Mouse (Mus musculus) lung, postnatal 36 days (tissue): ENCODE results near the gene Serp2.
"Not testable (repeated sequence)": the region's sequence is repeated elsewhere in the genome, so short reads cannot be mapped to it uniquely, and the experiment has no call there.

Experiments used
- DNase-seq: peaks from one replicate; pipeline ENCODE4 v3.0.0; 2022; ENCODE audit warnings: mixed read lengths

Gene Serp2

DNA sequence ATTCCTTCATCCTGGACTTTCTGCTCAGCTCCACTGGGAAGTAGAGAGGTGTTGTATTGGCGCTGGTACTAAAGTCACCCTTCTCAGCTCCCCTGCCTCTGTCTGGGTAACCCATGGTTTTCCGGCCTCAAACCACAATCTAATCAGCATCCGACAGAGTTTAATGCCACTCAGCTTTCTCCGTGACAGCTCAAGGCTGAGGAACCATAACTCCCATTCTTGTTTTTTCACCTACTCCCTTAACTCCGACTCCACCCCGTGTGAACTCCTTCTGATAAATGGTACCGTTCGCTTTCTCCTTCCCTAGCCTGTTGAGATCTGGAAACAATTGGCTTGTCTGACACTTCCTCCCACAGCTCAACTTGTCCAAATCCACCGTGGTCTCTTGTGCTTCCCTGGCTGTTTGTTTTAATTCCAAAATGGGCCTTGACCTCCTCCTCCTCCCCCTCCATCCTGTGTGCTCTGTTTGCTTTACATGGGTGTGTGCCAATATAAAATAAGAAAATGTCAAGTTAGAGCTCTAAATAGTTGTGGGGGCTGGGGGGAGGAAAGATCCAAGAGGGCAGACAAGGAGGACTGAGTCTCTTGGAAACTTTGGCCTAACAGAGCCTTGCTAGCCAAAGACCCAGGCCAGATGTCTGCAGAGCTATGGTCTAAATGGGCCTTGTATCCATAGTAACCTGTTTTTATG lies 12.7 kb upstream of the Serp2 start:
- peak; percentile 30 for DNase-seq

DNA sequence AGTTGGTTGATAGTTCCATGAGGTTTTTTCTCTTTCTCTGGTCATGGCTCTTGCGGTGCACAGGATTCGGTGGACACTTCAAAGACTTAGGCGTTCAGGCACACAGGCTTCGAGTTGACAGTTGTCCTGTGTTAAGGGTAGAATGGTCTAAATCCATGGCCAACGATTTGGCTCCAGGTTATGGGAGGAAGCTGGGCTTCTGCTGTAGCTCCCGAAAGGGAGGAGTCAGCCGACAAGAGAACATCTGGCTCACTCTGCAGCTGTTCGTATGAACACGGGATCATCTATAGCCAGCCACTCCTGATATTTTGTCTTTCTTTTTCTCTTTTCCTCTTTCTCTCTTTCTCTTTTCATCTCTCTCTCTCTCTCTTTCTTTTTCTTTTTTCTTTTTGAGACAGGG lies 11.9 kb upstream of the Serp2 start:
- no peak for DNase-seq

DNA sequence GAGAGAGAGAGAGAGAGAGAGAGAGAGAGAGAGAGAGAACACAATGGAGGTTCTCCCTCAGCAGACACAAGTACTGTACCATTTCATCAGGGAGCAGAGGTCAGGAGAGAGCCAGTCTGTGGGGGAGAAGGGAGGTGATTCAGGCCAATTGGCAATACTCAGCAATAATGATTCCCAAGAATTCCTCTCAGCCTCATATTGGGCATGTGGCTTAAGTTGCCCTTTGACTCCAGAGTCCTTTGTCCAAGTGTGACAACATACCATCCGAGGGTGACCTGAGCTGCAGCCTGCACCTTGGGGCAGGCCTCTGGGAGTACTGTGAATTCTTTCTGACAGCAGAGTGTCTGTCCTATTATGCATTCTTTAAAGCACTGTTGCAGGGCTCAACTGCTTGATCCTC lies 10.6 kb upstream of the Serp2 start:
- DNase-seq = no peak

DNA sequence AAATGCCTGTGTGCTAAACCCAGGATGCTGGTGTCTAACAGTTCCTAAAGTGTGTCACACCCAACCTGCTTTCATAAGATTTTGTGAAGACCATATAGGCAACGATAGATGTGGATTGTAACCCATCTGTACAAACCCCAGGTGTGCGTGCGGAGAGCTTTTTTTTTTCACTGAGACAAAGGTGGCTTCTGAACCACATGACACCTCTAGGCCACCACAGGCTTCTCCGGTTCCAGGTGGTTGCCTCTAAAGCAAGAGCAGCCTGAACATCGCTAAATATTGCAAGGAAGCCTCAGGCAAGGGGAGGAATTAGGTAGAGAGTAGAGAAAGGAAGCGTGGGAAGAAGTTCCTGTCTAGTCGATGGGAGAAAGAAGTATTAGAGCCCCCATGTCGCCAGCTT lies 10.0 kb upstream of the Serp2 start:
- no peak for DNase-seq

DNA sequence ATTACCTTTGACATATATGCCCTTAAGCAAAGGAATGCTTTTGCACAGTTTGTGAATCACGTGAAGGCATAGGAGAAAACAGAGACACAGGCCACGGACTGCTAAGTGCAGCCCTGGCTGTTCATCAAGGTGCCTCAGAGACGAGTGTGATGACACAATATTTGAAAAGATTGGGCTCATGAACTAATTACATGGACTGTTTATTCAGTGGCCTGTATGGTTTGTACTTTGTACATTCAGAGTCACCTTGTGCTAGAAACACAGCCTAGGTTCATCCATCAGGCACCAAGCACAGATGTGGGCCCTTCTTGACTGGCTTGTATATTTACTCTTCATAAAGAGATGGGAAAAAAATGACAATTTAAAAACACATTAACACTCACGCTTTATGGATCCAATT lies 9.5 kb upstream of the Serp2 start:
- no peak for DNase-seq

DNA sequence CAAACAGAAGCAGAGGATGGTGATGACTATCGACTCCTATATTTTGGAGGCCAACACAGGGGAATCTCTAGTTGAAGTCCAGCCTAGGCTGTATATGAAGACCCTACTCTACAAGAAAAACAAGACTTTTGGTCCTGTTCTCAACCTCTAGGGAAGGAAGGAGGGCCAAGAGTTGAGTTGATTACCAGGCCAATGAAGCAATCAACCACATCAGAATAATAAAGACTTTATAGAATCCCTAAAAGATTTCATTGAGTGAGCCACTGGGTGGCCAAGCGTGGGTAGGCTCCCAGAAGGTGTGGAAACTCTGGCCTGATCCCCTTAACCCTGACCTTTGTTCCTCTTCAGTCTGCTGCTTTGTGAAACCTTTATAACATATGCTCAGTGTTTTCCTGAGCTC lies 2.5 kb upstream of the Serp2 start:
- no peak for DNase-seq

DNA sequence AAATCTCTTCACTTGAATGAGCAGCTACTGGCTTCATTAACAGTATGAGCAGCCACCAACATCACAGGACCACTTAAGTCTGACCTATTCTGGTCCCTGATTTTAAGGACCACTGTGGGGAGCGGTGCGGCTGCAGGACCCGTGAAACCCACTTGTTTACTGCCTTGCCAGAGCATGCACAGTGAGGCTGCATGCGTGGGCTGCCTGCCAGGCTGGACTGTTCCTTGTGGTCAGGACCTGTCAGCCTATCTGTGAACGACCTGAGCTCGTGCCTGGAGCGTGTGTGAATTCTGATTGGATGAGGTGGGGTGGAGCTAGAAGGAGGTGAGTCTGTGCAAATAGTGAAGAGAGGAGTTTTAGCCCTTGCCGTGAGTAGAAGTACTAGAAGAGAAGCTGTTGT lies 1.5 kb upstream of the Serp2 start:
- DNase-seq = not testable (repeated sequence)

DNA sequence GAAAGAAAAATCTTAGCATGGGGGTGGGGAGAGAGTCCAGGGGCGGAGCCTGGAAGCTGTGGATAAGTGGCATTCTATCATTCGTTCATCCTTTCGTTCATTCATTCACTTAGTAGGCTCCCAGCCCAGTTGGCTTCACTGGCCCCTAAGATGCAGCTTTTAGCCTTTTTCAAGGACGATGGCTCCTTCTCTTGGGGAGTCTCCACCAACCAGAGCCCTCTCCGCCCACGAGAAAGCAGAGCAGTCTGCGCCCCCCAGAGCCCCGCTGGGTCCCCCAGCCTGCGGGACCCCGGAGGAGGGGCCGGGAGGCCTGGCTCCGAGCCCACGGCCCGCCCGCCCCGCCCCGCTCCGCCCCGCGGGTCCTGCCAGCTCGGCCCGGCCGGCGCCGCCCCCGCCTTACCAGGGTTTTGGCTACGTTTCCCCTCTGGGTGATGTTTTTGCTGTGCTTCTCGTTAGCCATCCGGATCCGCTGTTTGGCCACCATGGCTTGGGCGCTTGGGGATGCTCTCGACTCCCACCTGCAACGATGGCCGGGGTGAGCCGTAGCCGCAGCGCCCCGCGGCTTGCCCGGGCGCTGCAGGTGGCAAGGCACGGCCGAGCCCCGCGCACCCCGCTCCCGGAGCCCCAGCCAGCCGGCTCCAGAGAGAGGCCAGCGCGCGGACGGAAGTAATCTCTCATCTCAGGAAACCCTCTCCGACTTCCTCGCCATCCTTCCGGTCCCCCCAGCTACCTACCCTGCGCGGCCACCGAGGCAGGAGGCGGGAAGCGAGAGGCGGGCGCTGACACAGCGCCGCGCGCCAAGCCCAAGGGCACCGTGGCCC lies 448 bp downstream of the Serp2 start:
- peak; percentile 67 for DNase-seq

DNA sequence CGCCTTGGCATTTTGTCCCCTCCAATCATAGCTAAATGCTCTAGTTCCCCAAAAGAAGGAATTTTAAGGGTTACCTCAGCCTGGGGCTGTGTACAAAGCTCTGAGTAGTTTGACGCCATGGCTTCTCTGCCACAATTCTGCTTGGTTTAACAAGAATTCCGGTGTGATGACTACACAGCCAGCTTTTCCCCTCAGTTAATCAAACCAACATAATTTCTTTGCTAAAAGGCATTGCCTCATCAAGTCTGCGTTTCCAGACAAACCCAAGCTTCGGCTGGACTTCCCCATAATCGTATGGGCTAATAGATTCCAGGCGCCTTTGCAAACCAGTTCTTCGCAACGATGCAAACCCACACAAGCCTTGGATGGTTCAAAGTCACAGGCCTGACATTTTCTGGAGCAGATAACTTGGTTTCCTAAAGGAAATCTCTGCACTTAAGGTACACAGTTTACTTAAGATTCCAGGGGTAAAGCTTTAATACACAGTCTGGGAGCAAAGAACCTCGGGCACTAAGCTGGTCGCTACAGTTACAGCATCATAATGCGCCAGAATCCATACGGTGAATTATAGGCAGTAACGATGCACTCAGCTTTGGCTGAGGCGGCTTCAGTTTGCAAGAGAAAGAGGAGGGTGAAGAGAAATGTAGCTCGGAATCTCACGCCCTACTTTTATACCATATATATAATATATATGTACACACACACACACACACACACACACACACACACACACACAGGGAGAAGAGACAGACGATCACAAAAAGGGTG lies 1.2 kb downstream of the Serp2 start:
- DNase-seq = no peak

DNA sequence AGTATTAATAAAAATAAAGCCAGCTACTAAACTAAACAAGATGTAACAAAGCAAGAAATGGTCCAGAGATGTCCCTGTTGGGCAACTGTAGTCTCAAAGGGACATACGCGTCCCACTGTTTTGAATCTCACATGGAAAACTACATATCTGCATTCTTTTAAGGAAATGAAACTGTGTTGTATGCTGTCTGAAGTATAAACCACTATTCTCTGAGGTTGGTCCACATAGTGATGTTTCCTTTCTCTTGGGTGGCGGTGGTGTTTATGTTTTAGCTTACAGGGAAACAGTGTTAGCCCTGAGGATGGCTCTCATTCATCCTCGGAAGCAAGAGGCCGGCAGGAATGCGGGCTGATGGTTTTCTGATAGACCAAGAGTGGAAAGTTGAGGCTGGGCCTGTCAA lies 12.6 kb downstream of the Serp2 start:
- no peak for DNase-seq

DNA sequence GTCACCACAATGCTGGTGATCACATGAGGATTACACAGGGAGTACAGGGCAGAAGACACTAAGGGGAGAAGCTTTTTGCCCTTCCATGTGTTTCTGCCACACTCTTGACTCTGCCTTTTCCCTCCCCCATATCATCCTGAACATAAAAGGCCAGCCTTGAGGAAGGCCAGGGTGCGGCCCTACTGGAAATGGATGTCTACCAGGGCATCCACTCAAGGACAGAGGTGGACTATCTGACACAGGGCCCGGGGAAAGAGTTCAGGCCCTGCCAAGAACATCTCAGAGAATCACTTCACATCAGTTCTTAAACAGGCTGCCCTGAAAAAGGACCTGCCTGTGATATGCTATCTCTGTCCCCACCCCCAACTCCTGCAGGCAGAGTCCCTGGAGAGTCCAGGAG lies 15.3 kb downstream of the Serp2 start:
- no peak for DNase-seq

DNA sequence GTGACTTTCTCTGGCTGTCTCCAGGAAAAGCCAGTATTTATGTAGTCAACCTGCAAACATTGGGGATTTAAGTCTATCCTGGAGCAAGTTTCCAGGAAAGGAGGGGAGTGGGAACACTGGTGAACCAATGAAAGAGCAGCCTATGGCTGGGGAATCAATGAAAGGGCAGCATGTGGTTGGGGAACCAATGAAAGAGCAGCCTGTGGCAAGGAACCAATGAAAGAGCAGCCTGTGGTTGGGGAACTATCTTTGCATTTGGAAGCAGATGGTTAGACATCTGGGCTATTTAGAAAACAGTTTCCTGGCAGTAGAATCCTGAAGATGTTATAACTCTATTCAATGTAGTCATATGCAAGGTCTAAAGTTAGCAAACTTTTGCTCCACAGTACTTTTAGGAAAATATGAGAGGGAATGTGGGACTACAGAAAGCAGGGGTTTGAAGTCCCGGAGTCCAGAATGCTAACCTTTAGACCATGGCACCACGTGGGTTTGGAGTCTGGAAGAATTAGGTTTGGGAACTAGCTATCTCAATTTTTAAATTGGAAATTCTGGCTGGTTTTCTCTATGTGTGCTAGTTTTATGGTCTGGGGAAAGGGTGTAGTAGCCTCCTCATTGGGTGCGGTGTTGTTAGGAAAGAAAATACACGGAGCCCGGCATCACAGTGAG lies 16.6 kb downstream of the Serp2 start:
- DNase-seq = no peak

DNA sequence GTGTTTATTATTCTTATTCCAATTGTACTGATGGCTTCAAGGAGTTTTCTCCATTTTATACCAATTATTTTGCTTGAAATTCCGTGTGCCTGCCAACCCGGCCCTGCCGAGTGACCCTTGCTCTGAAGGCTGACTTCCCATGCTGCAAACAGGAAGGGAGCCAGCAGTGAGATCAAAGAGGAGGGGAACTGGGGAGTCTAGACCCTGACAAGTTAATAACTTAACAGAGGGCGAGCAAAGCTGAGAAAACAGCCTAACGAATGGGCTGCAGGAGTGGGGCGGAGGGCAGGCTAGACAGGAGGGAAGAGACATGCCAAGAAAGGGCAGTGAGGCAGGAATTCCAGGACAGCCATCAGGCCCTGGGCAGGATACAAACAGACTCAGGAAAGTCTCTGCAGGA lies 19.8 kb downstream of the Serp2 start:
- peak; percentile 44 for DNase-seq

DNA sequence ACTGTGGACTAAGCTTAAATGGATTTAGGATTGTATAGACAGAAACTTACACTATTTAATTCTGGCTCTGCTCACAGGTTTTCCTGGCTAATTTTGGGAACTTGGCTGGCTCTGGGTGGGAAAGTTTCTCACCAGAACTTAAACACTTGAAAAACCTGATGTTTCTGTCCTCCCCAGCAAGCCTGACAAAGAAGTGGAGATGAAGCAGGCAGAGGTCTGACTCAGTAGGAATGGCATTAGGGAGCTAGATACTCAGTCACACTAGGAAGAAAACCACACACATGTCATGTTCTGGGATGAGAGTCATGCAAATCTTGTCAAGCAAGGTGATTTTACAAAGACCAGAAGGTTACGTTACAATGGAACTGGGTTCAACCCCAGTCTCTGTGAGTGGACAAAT lies 21.6 kb downstream of the Serp2 start:
- no peak for DNase-seq

DNA sequence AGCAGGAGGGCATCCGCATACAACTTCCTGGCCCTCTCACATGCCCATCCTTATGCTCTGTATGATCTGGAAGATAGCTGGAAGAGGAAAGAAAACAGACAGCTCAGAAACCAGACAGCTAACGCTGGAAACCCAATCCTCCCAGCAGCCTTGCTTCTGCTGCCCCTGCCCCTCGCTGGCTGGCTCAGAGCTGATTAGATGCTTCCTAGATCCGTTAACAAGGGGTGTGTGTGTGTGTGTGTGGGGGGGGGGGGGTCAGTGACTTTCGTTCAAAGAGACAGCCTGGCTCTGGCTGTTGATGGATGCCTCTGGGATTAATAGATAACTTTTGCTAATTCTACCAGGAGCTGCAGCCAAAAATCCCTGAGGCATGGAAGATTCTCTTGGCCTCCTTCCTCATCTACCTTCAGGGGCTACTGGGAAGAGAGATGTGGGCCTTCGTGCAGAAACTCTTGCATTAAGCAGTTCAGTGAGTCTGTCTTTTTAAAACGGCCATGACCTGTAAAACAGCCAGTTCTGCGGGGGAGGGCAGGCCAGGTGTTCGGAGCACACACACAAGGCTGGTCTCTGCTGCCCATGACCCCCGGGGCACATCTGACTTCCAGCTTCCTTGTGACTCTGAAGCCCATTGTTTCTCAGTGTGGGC lies 23.4 kb downstream of the Serp2 start:
- no peak for DNase-seq

DNA sequence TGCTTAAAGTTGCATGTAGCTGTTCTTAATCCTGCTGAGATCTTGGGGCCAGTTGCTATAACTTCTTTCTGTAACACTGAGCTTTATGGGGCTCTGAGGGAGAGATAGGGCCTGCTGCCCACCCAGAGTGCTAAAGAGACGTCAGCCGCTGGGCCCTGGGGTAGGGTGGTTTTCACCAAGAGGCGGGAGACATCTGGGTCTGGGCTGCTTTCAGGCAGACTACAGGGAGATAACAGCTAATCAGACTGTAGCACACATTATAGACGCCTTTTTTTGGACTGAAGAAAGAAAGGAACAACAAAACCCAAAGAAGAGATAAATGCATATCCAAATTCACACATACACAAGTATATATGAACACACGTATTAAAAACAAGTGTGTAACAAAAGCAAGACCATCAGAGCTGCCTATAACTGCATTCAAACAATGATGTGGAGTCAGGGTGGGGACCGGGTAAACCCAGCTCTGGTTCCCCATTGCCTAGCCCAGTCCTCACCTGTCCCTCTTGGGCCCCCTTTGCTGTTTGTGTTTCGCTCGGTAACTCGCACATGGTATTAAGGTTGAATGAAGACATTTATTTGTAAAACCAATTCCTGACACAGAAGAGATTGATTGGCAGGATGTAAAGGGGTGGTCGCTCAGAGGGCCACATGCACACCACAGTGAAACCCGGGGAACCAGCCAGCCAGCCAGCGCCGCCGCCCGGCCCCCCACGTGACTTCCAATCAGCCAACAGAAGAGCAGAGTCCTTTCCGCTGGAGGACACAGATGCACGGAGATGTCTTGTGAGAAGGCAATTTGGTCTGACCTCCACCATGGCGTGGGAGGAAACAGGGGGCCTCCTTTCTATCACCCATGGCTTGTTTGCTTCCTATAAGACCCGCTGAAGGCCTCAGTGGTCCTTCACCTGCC lies 24.2 kb downstream of the Serp2 start:
- DNase-seq = no peak

DNA sequence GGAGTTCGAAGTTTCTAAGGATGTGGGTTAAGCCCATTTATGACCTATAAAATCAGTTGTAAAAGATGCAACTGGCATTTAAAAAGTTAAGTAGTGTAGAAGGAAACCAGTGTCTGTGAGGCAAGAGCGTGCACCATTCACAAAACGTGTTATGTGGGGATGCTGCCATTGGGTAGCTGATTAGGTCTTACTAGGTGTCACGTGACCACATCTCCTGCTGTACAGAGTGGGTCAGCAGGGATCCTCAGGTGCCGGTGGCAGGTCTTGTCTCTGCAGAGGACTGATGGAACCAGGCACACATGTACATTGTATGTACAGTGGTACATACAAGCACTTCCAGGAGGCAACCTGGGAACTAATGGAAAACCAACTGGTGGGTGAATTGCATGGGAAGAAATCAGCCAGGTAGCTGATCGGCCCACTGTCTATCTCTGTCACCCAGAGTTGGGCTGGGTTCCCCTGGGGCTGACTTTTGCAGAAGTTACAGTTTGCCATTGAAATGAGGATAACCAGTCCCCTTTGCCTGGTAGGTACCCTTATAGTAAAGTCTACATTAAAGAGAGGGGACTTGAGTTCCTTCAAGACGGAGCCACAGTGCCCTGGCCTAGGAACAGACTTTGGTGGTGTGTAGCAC lies 25.5 kb downstream of the Serp2 start:
- no peak for DNase-seq

DNA sequence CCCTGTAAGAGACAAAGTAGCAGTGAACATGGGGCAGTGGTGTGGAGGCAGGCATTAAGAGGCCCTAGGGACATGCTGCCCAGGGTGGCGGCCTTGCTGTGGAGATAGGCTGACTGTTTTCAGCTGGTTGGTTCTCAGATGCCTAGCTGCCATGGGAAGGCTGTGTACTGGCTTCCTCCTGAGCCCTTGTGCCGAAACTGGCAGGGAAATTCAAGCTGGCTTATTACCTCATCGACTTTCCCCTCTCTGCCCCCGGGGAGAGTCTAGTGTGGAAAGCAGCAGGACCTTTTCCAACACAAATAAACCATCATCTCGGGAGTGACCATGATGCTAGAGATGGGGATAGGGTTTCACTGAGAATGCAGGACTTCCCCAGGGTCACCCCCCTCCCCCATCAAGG lies 28.0 kb downstream of the Serp2 start:
- DNase-seq = no peak

DNA sequence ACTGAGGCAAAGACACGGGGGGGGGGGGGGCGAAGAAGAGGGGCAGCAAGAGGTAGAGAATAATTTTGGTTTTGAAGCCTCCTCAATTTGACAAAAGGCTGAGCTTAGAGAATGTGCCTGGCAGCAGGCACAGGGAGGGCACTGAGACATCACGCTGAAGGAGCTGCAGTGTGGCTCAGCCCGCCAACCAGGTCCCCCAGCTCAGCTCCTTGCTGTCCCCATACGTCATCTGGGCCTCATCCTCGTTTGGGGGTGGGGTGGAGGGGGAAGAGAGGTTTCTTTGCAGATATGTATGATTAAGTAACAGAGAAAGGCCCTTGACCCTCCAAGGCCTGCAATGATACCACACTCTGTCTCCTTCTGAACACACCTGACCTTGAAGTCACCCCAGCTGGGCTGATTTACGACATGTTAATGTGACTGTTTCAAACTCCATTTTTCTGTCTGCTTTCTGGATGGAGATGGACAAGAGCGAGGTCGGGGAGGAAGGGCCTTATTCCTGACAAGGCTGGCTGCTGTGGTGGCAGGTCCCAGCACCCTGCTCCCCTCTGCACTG lies 28.9 kb downstream of the Serp2 start:
- no peak for DNase-seq

DNA sequence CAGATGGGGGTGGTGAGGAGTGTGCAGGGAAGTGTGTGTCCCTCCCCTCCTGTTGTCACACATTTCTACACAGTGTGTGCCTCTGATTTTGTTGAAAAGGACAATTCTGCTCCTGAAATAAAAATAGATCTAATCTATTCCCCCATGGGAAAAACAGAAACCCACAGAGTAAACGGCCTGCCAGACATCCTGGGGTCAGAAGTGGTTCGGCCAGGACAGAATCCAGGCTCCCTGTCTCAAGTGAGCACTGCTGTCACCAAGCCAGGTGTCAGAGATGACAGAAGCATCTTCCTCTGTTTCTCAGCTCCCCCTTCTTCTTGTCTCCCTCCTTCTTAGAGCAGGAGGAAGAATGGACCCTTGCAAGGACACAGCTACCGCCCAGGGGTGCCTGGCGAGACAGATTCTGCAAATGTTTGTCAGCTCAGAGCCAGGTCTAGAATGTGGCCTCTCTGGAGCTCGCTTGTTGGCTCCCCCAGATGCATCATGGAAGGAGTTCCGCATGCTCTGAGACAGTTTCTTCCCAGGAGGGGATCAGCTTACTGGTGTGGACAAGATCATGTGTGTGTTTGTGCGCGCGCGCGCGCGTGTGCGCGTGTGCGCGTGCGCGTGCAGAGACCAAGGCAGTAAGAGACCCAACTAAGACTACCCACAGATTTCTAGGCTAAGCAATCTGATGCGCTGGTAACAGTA lies 29.5 kb downstream of the Serp2 start:
- DNase-seq = no peak
